Mouse (Mus musculus): ENCODE measurements around the gene Spata2. TPM values are rescaled to one million over a fixed set of nuclear protein-coding genes. Genes with fewer than 3 reads are reported as not detected.

Spata2 gene
- polyA plus RNA-seq, 3 experiments from 2014 or later, result 9.6 to 16.5 (median 12.2) TPM

- no peak for ATAC-seq
Observed at GRCm38 (mm10) chr2:167479501-167479900, 13.2 kb downstream of the Spata2 start.

GRCm38 (mm10) chr2:167478128-167478527 lies 14.6 kb downstream of the Spata2 start:
- ATAC-seq, result no peak

GRCm38 (mm10) chr2:167476762-167477161 lies 15.9 kb downstream of the Spata2 start:
- no peak for ATAC-seq

- no peak for ATAC-seq
Observed at GRCm38 (mm10) chr2:167476200-167476688, 16.4 kb downstream of the Spata2 start.

- no peak for ATAC-seq
Observed at GRCm38 (mm10) chr2:167475596-167475995, 17.1 kb downstream of the Spata2 start.

- ATAC-seq, result no peak
Observed at GRCm38 (mm10) chr2:167474218-167474617, 18.5 kb downstream of the Spata2 start.

GRCm38 (mm10) chr2:167471585-167471984 lies 21.1 kb downstream of the Spata2 start:
- no peak for ATAC-seq

GRCm38 (mm10) chr2:167470611-167471010 lies 22.1 kb downstream of the Spata2 start:
- no peak for ATAC-seq

GRCm38 (mm10) chr2:167468444-167468843 lies 24.2 kb downstream of the Spata2 start:
- no peak for ATAC-seq

- no peak for ATAC-seq
Observed at GRCm38 (mm10) chr2:167467214-167467613, 25.5 kb downstream of the Spata2 start.

GRCm38 (mm10) chr2:167465951-167466350 lies 26.7 kb downstream of the Spata2 start:
- ATAC-seq, result no peak

- ATAC-seq, result no peak
Observed at GRCm38 (mm10) chr2:167463802-167464201, 28.9 kb downstream of the Spata2 start.

GRCm38 (mm10) chr2:167462954-167463353 lies 29.7 kb downstream of the Spata2 start:
- ATAC-seq, result no peak

- no peak for ATAC-seq
Observed at GRCm38 (mm10) chr2:167459071-167459865, 33.4 kb downstream of the Spata2 start.

GRCm38 (mm10) chr2:167458548-167458947 lies 34.1 kb downstream of the Spata2 start:
- no peak for ATAC-seq

- ATAC-seq, result no peak
Observed at GRCm38 (mm10) chr2:167457213-167457612, 35.5 kb downstream of the Spata2 start.

- ATAC-seq, result no peak
Observed at GRCm38 (mm10) chr2:167456361-167457020, 36.2 kb downstream of the Spata2 start.

- no peak for ATAC-seq
Observed at GRCm38 (mm10) chr2:167453814-167454213, 38.9 kb downstream of the Spata2 start.

- no peak for ATAC-seq
Observed at GRCm38 (mm10) chr2:167450647-167451046, 42.0 kb downstream of the Spata2 start.

GRCm38 (mm10) chr2:167449331-167450275 lies 43.1 kb downstream of the Spata2 start:
- ATAC-seq, result no peak

- ATAC-seq, result no peak
Observed at GRCm38 (mm10) chr2:167447629-167448028, 45.1 kb downstream of the Spata2 start.

GRCm38 (mm10) chr2:167447207-167447606 lies 45.5 kb downstream of the Spata2 start:
- ATAC-seq, result no peak
